ENCODE assay signal across 8 mouse cellular contexts in the genomic region with DNA sequence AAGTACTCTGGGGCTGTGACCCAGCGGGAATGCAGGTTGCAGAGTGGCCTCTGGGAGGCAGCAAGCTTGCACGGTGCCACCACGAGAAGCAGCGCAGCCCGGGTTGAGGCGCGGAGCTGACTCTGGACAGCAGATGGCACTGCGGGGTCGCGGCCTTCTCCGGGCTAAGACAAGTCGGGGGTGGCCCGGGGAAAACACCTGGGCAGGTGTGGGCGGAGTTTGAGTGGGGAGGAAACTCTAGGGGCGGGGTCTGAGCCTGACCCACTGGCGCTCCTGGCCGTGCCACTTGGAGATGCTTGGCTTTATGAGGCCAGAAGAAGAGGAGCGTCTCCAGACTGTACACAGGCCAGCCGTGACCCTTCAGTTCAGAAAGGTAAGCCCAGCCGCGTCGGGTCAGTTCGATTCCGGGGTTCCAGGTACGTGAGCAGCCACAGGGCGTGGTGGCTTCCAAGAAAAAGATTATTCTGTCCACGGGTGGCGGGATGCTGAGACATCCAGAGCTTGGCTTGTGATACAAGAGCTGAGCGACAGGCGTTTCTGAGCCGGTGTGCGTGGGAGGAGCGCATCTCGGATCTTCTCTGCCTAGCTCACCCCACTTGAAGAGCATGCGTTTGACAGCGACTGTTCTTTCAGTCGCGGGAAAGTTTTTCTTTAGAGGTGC. TPM values are rescaled to one million over a fixed set of nuclear protein-coding genes. Genes with fewer than 3 reads are reported as not detected.
DNase-seq lines count a peak whose midpoint lies in the region; ATAC-seq lines count a peak whose summit lies in the region.

Scnn1g (plus strand) TSS at position 309 of the 661 bp plus-strand sequence.

- H3K27ac ChIP-seq in heart, embryonic 13.5 days (replicated peaks), result no peak within 1 kb of the TSS
- H3K27ac ChIP-seq in liver, embryonic 11.5 days (ENCODE audit: low read depth, low read length), result no peak within 1 kb of the TSS

- H3K27me3 ChIP-seq in heart, embryonic 13.5 days (replicated peaks), result peaks cover 59% of the 10 kb centered on the region
- H3K27me3 ChIP-seq in liver, embryonic 11.5 days (replicated peaks; ENCODE audit: control insufficient read depth, insufficient read depth, low read length), result peaks cover 23% of the 10 kb centered on the region
- H3K27me3 ChIP-seq in splenic B cell, adult 2 months (ENCODE audit: control insufficient read depth, insufficient read depth, low read length, poor library complexity, severe bottlenecking), result no peaks in the 10 kb centered on the region

- no peaks in the 10 kb centered on the region for H3K36me3 ChIP-seq in heart, embryonic 13.5 days
- no peaks in the 10 kb centered on the region for H3K36me3 ChIP-seq in liver, embryonic 11.5 days (ENCODE audit: control insufficient read depth, insufficient read depth, low read length)
- no peaks in the 10 kb centered on the region for H3K36me3 ChIP-seq in splenic B cell, adult 2 months (ENCODE audit: control insufficient read depth, insufficient read depth, low read length, poor library complexity, severe bottlenecking)

- no peaks in the 10 kb centered on the region for H3K9me3 ChIP-seq in heart, embryonic 13.5 days
- no peaks in the 10 kb centered on the region for H3K9me3 ChIP-seq in liver, embryonic 11.5 days (ENCODE audit: control insufficient read depth, low read length)

- H3K4me2 ChIP-seq in heart, embryonic 13.5 days, result peak within 1 kb of the TSS; percentile 75
- peak within 1 kb of the TSS; percentile 56 for H3K4me2 ChIP-seq in liver, embryonic 11.5 days

- WGBS in heart, embryonic 13.5 days, result 2% methylated on average over 38 of the region's 38 CpGs
- 2% methylated on average over 38 of the region's 38 CpGs for WGBS in liver, embryonic 11.5 days

- peak; percentile 82 to 84 for DNase-seq in B cell, adult 2 months
- peak; percentile 95 for DNase-seq in brain, adult 2 months (ENCODE audit: low read depth, low spot score)
- peak; percentile 46 for DNase-seq in fibroblast of lung, adult 2 months (ENCODE audit: low read depth)
- peak; percentile 91 for DNase-seq in kidney, postnatal 10 days
- peak; percentile 78 for DNase-seq in liver, embryonic 11.5 days (ENCODE audit: low spot score)
- DNase-seq in naive thymus-derived CD4-positive, alpha-beta T cell, adult 2 months (ENCODE audit: low read depth), result peak; percentile 75
- peak; percentile 84 for DNase-seq in splenic B cell, adult 2 months (ENCODE audit: low read depth, low spot score)

- H3K4me1 ChIP-seq in heart, embryonic 13.5 days, result peaks cover 19% of the 10 kb centered on the region
- H3K4me1 ChIP-seq in liver, embryonic 11.5 days (replicated peaks; ENCODE audit: control insufficient read depth, insufficient read depth, low read length), result no peaks in the 10 kb centered on the region

- peak; percentile 37 for ATAC-seq in heart, embryonic 13.5 days (ENCODE audit: extremely low read depth, insufficient number of reproducible peaks, low FRiP score, low TSS enrichment)
- peak; percentile 68 for ATAC-seq in liver, embryonic 11.5 days (replicated peaks; ENCODE audit: low FRiP score)

- 0 out of 2 replicates have a peak within 1 kb of the TSS, but pooled peaks have one; percentile 6 for H3K9ac ChIP-seq in heart, embryonic 13.5 days
- no peak within 1 kb of the TSS for H3K9ac ChIP-seq in liver, embryonic 11.5 days (ENCODE audit: low read depth, low read length)

- peak within 1 kb of the TSS; percentile 48 for H3K4me3 ChIP-seq in heart, embryonic 13.5 days
- H3K4me3 ChIP-seq in liver, embryonic 11.5 days (ENCODE audit: low read depth, low read length), result peak within 1 kb of the TSS; percentile 28

RNA-seq across cellular contexts. Expression of gene Scnn1g, which starts in this region (rescaled TPM):
- 0.14 and 0.15 TPM in 2 replicates for polyA plus RNA-seq in heart, embryonic 13.5 days (2015; fragmentation: Nextera tagmentation; extraction: Ambion mirVana)
- polyA plus RNA-seq in liver, embryonic 11.5 days (2014; fragmentation: Nextera tagmentation; extraction: Ambion mirVana), result not detected in 2 replicates

Comparison
In these comparisons a context has a peak if more than half of its experiments do, and no peak if none do; other contexts are left out.
1. Peak in ATAC-seq, H3K4me3 ChIP-seq, H3K9ac ChIP-seq and H3K4me2 ChIP-seq in heart, embryonic 13.5 days; RNA of the gene not detected or under 1 TPM.
2. Peak in DNase-seq, ATAC-seq, H3K4me3 ChIP-seq and H3K4me2 ChIP-seq in liver, embryonic 11.5 days; RNA of the gene not detected or under 1 TPM.